Mouse (Mus musculus) small intestine, adult 2 months (tissue): Measurements from ENCODE around the gene Cep57l1.

Source experiments
- CTCF ChIP-seq: fragments of 200-500 bp; IDR thresholded peaks from 2 replicates; pipeline ENCODE4 v1.5.1; 2012; ENCODE audit warnings: low read depth, mild to moderate bottlenecking, control low read depth, inconsistent platforms, low read length, moderate library complexity, mixed read lengths; ENCODE audit not compliant: insufficient replicate concordance, insufficient read length; ENCODE audit errors: extremely low read depth
- POLR2A ChIP-seq: fragments of 200-500 bp; IDR thresholded peaks from 2 replicates; pipeline ENCODE4 v1.6.1; 2012; ENCODE audit warnings: low read depth, mild to moderate bottlenecking, control low read depth, inconsistent platforms, low read length, moderate library complexity

DNA sequence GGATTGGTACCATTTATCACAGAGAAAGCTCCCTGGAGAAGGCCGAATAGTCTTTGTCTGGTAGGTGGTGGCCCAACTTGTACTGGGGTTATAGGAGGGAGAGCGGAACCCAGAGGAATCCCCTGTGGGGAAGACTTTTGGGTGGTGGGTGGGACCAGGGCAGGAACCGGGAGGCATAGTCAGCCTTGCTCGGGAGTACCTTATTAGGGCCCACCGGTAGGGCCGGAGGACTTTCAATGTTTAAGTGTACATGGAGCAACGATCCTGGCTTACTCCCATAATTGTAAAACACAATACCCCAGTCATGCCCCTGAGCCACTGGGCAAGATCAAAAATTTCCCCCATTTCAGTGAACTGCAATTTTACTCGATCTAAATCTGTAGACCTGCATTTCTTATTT, 12.4 kb downstream of the Cep57l1 start:
- no peak for TF ChIP-seq POLR2A
- TF ChIP-seq CTCF = no peak
